Mouse (Mus musculus) urinary bladder, adult 2 months (tissue): ENCODE measurements around the gene Gm20388. TPM values are rescaled to one million over a fixed set of nuclear protein-coding genes. Genes with fewer than 3 reads are reported as not detected.
A peak's percentile ranks its signal among the peaks of the same experiment; 100 is the strongest.
"Not testable (repeated sequence)": the region's sequence is repeated elsewhere in the genome, so short reads cannot be mapped to it uniquely, and the experiment has no call there.

Source experiments
- DNase-seq: peaks from one replicate; pipeline ENCODE4 v3.0.0; 2022; ENCODE audit warnings: low spot score
- polyA plus RNA-seq: library from polyadenylated mRNA; depleted of rRNA; stranded (reverse); fragments of >200 nt; gene quantifications from 2 replicates; pipeline ENCODE4 v1.2.3, GENCODE M21; 2012

Gene Gm20388
- polyA plus RNA-seq, 1 experiment: 50.2 TPM

GRCm38 (mm10) chr8:123929026-123929425 is 4018.4 kb downstream of the Gm20388 start:
- no peak for DNase-seq

GRCm38 (mm10) chr8:123948942-123949685 is 4038.5 kb downstream of the Gm20388 start, which contains the start of gene Nup133:
Nup133 (minus strand) TSS chr8:123949265.
- DNase-seq: peak; percentile 99

- no peak for DNase-seq
These were observed 4039.0 kb downstream of the Gm20388 start for GRCm38 (mm10) chr8:123949686-123949986.

- no peak for DNase-seq
These were observed 4039.6 kb downstream of the Gm20388 start for GRCm38 (mm10) chr8:123950077-123950802.

- DNase-seq: no peak
These were observed 4043.0 kb downstream of the Gm20388 start for GRCm38 (mm10) chr8:123953686-123954085.

GRCm38 (mm10) chr8:123954246-123954645 is 4043.6 kb downstream of the Gm20388 start:
- no peak for DNase-seq

GRCm38 (mm10) chr8:123958130-123958529 is 4047.5 kb downstream of the Gm20388 start:
- no peak for DNase-seq

GRCm38 (mm10) chr8:123959473-123959872 is 4048.8 kb downstream of the Gm20388 start:
- DNase-seq: no peak

- no peak for DNase-seq
These were observed 4049.4 kb downstream of the Gm20388 start for GRCm38 (mm10) chr8:123960056-123960455.

GRCm38 (mm10) chr8:123960556-123960955 is 4049.9 kb downstream of the Gm20388 start:
- not testable (repeated sequence) for DNase-seq

GRCm38 (mm10) chr8:123961371-123961770 is 4050.7 kb downstream of the Gm20388 start:
- DNase-seq: no peak

- no peak for DNase-seq
These were observed 4056.3 kb downstream of the Gm20388 start for GRCm38 (mm10) chr8:123966896-123967295.

GRCm38 (mm10) chr8:123973495-123973894 is 4062.9 kb downstream of the Gm20388 start:
- no peak for DNase-seq

- no peak for DNase-seq
These were observed 4066.9 kb downstream of the Gm20388 start for GRCm38 (mm10) chr8:123977499-123977898.

GRCm38 (mm10) chr8:123978166-123978838 is 4067.7 kb downstream of the Gm20388 start:
- no peak for DNase-seq

- DNase-seq: no peak
These were observed 4068.3 kb downstream of the Gm20388 start for GRCm38 (mm10) chr8:123978926-123979325.

- DNase-seq: no peak
These were observed 4069.6 kb downstream of the Gm20388 start for GRCm38 (mm10) chr8:123980239-123980638.

GRCm38 (mm10) chr8:123981674-123982073 is 4071.0 kb downstream of the Gm20388 start:
- no peak for DNase-seq

- DNase-seq: no peak
These were observed 4071.7 kb downstream of the Gm20388 start for GRCm38 (mm10) chr8:123982291-123982793.

GRCm38 (mm10) chr8:123982826-123983400 is 4072.3 kb downstream of the Gm20388 start, which contains the start of gene Abcb10:
Abcb10 (minus strand) TSS chr8:123983122.
- peak; percentile 95 for DNase-seq

- DNase-seq: no peak
These were observed 4078.0 kb downstream of the Gm20388 start for GRCm38 (mm10) chr8:123988605-123989038.

GRCm38 (mm10) chr8:123989128-123989527 is 4078.5 kb downstream of the Gm20388 start:
- no peak for DNase-seq
